In genomic region chr3:153720296-153720695, GRCm38 (mm10) we compare ENCODE assay signal across 13 mouse cellular contexts. TPM values are rescaled to one million over a fixed set of nuclear protein-coding genes. Genes with fewer than 3 reads are reported as not detected.
A peak's percentile ranks its signal among the peaks of the same experiment; 100 is the strongest.
DNase-seq lines count a peak whose midpoint lies in the region; ATAC-seq lines count a peak whose summit lies in the region.
"Had no signal": no experiment of that assay in that cellular context is flagged by ENCODE, and none has a peak within 500 bp of the region (broad histone marks: within the 10 kb centered on the region; RNA-seq: fewer than 3 reads in every experiment).

No protein-coding gene starts in this region.

- no peak overlapping the region for H3K4me3 ChIP-seq in heart, embryonic 14.5 days (ENCODE audit: control insufficient read depth in 1 of 2, insufficient read depth in 1 of 2, low read depth in 1 of 2, low read length in 2 of 2)
- no peak overlapping the region for H3K4me3 ChIP-seq in lung, embryonic 16.5 days (ENCODE audit: low read length)
- no peak overlapping the region for H3K4me3 ChIP-seq in limb, embryonic 11.5 days (ENCODE audit: low read depth, low read length)
- H3K4me3 ChIP-seq in stomach, embryonic 16.5 days (replicated peaks; ENCODE audit: low read length) = no peak overlapping the region
- H3K4me3 ChIP-seq: heart, embryonic 15.5 days had no signal

- no peaks in the 10 kb centered on the region for H3K9me3 ChIP-seq in heart, embryonic 14.5 days (ENCODE audit: control insufficient read depth, low read length)
- H3K9me3 ChIP-seq in lung, embryonic 16.5 days (ENCODE audit: control insufficient read depth, low read length) = no peaks in the 10 kb centered on the region
- no peaks in the 10 kb centered on the region for H3K9me3 ChIP-seq in limb, embryonic 11.5 days (ENCODE audit: control insufficient read depth, low read length)
- H3K9me3 ChIP-seq in stomach, embryonic 16.5 days (replicated peaks; ENCODE audit: control insufficient read depth, low read length) = no peaks in the 10 kb centered on the region
- H3K9me3 ChIP-seq: heart, embryonic 15.5 days had no signal

- no peak for ATAC-seq in heart, embryonic 14.5 days (ENCODE audit: insufficient number of reproducible peaks, insufficient read depth, low FRiP score, low read depth)
- ATAC-seq in lung, embryonic 16.5 days (ENCODE audit: low read depth) = no peak
- no peak for ATAC-seq in limb, embryonic 11.5 days (ENCODE audit: insufficient number of reproducible peaks, low FRiP score, low TSS enrichment, low read depth)
- ATAC-seq in stomach, embryonic 16.5 days (ENCODE audit: insufficient read depth, low FRiP score) = no peak
- ATAC-seq: Patski had no signal

- 0 out of 2 replicates have a peak overlapping the region, but pooled peaks have one; percentile 19 for H3K4me2 ChIP-seq in heart, embryonic 14.5 days (ENCODE audit: low read length)
- no peak overlapping the region for H3K4me2 ChIP-seq in lung, embryonic 16.5 days (ENCODE audit: low read depth, low read length)
- no peak overlapping the region for H3K4me2 ChIP-seq in limb, embryonic 11.5 days (ENCODE audit: low read depth, severe bottlenecking)
- H3K4me2 ChIP-seq in stomach, embryonic 16.5 days (ENCODE audit: low read depth, low read length) = no peak overlapping the region
- H3K4me2 ChIP-seq: heart, embryonic 15.5 days had no signal

- DNase-seq in heart, adult 18-20 months = no peak
- DNase-seq in lung, postnatal 10 days = no peak
- no peak for DNase-seq in limb, embryonic 11.5 days (ENCODE audit: low spot score)
- DNase-seq in right cerebral cortex, adult 18-20 months = no peak
- no peak for DNase-seq in cerebellum, adult 9-10 months
- DNase-seq: adrenal gland, postnatal 14 days; kidney, adult 8-10 months; lung, postnatal 36 days had no signal

- peaks cover 27 to 42% of the 10 kb centered on the region in 2 experiments for H3K4me1 ChIP-seq in heart, embryonic 14.5 days (ENCODE audit: control insufficient read depth in 2 of 2, insufficient read depth in 2 of 2, low read length in 2 of 2)
- peaks cover 32% of the 10 kb centered on the region for H3K4me1 ChIP-seq in lung, embryonic 16.5 days (replicated peaks; ENCODE audit: control insufficient read depth, insufficient read depth, low read length)
- peaks cover 52% of the 10 kb centered on the region for H3K4me1 ChIP-seq in limb, embryonic 11.5 days (ENCODE audit: control insufficient read depth, insufficient read depth, low read length)
- H3K4me1 ChIP-seq in stomach, embryonic 16.5 days (ENCODE audit: control insufficient read depth, insufficient read depth, low read length) = peaks cover 30% of the 10 kb centered on the region

- no peaks in the 10 kb centered on the region for H3K36me3 ChIP-seq in heart, embryonic 14.5 days (ENCODE audit: control insufficient read depth, insufficient read depth, low read length)
- no peaks in the 10 kb centered on the region for H3K36me3 ChIP-seq in lung, embryonic 16.5 days (ENCODE audit: control insufficient read depth, insufficient read depth, low read length)
- H3K36me3 ChIP-seq in limb, embryonic 11.5 days (ENCODE audit: control insufficient read depth, insufficient read depth, low read length) = no peaks in the 10 kb centered on the region
- no peaks in the 10 kb centered on the region for H3K36me3 ChIP-seq in stomach, embryonic 16.5 days (ENCODE audit: control insufficient read depth, insufficient read depth, low read length)
- H3K36me3 ChIP-seq: heart, embryonic 15.5 days had no signal

- H3K27me3 ChIP-seq in heart, embryonic 14.5 days (ENCODE audit: control insufficient read depth, insufficient read depth, low read length) = 0 out of 2 replicates have a peak, but pooled peaks cover 4% of the 10 kb centered on the region
- H3K27me3 ChIP-seq in lung, embryonic 16.5 days (ENCODE audit: control insufficient read depth, insufficient read depth, low read depth, low read length) = no peaks in the 10 kb centered on the region
- H3K27me3 ChIP-seq in limb, embryonic 11.5 days (ENCODE audit: control insufficient read depth, insufficient read depth, low read length) = no peaks in the 10 kb centered on the region
- H3K27me3 ChIP-seq in stomach, embryonic 16.5 days (ENCODE audit: control insufficient read depth, insufficient read depth, low read length) = no peaks in the 10 kb centered on the region
- H3K27me3 ChIP-seq: Patski had no signal

- H3K9ac ChIP-seq in heart, embryonic 14.5 days (ENCODE audit: low read length) = no peak overlapping the region
- H3K9ac ChIP-seq in lung, embryonic 16.5 days (ENCODE audit: low read length) = no peak overlapping the region
- H3K9ac ChIP-seq in limb, embryonic 11.5 days (ENCODE audit: low read length) = no peak overlapping the region; the same call in 1 of the 2 replicates
- no peak overlapping the region for H3K9ac ChIP-seq in stomach, embryonic 16.5 days (ENCODE audit: low read length)
- H3K9ac ChIP-seq: heart, embryonic 15.5 days had no signal

- H3K27ac ChIP-seq in heart, embryonic 14.5 days (replicated peaks in 1 of 2; ENCODE audit: control insufficient read depth in 1 of 2, insufficient read depth in 1 of 2, low read depth in 2 of 2, low read length in 2 of 2) = peak overlapping the region in 1 of 2 experiments; percentile 24; a peak in 1 of 4 replicates
- H3K27ac ChIP-seq in lung, embryonic 16.5 days (ENCODE audit: low read length) = peak overlapping the region; percentile 23
- H3K27ac ChIP-seq in limb, embryonic 11.5 days (replicated peaks; ENCODE audit: low read depth, low read length) = peak overlapping the region; percentile 81
- H3K27ac ChIP-seq in stomach, embryonic 16.5 days (ENCODE audit: low read length) = peak overlapping the region; percentile 40
- H3K27ac ChIP-seq: heart, embryonic 15.5 days had no signal

- 49% methylated on average over 3 of the region's 3 CpGs for WGBS in heart, embryonic 14.5 days
- 43% methylated on average over 3 of the region's 3 CpGs for WGBS in lung, embryonic 16.5 days
- WGBS in limb, embryonic 11.5 days = 39% methylated on average over 3 of the region's 3 CpGs
- 36% methylated on average over 3 of the region's 3 CpGs for WGBS in stomach, embryonic 16.5 days

RNA-seq across cellular contexts. Expression of gene St6galnac3, which starts 4.7 kb away (rescaled TPM):
- 23.7 and 27.7 TPM in 2 replicates for polyA plus RNA-seq in heart, embryonic 14.5 days (2014; fragmentation: Nextera tagmentation; extraction: Ambion mirVana)
- 1 to 10 TPM; 7.8 to 8.1 TPM for total RNA-seq in heart, adult 18-20 months (2021)
- 28.4 and 33.8 TPM in 2 replicates for polyA plus RNA-seq in lung, embryonic 16.5 days (2015; fragmentation: Nextera tagmentation; extraction: Ambion mirVana)
- polyA plus RNA-seq in limb, embryonic 11.5 days (2014; fragmentation: Nextera tagmentation; extraction: Ambion mirVana) = 50.7 and 51.2 TPM in 2 replicates
- 32.4 and 34.9 TPM in 2 replicates for polyA plus RNA-seq in stomach, embryonic 16.5 days (2015; fragmentation: Nextera tagmentation; extraction: Ambion mirVana)
